Mouse (Mus musculus): Measurements from ENCODE around the gene Gbf1. TPM values are rescaled to one million over a fixed set of nuclear protein-coding genes. Genes with fewer than 3 reads are reported as not detected.

Gbf1 gene
- polyA plus RNA-seq, 1 experiment from 2014 or later: 45.0 TPM

DNA sequence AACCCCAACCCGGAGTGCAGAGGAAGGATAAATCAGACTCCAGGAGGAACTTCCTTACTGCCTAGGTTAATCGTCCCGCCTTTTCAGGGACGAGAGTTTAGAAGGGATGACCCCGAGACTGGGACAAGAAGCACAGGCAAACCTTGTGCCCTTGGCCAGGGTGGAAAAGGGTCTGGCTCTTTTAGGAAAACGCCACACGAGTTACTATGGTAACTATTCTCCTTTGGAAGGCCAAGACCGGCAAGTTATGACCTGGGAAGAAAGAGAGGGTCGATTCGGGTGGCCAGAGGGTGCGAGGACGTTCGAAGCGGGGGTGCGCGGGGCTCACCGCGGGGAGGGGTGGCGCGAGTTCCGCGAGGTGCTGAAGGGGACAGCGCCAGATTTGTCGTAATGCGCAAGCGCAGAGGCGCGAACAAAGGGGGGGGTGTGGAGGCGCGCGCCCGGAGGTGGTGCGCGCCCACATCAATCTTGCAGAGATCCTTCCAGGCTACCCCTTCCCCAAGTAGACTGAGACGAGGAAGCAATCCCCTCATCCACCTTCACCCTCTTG lies 174.5 kb downstream of the Gbf1 start, which contains the start of gene Psd:
Psd (minus strand) TSS at position 401 of the 550 bp plus-strand sequence.
- H3K4me1 ChIP-seq (ENCODE audit: control insufficient read depth in 2 of 2, insufficient read depth in 2 of 2, low read length in 2 of 2): peaks cover 8 to 19% of the 10 kb centered on the region in 2 experiments
- H3K27ac ChIP-seq (replicated peaks in 1 of 2; ENCODE audit: control insufficient read depth in 1 of 2, insufficient read depth in 1 of 2, low read depth in 2 of 2, low read length in 2 of 2): peak within 1 kb of the TSS in 1 of 2 experiments; percentile 69; a peak in 2 of 4 replicates
- H3K9me3 ChIP-seq (ENCODE audit: control insufficient read depth, low read length): no peaks in the 10 kb centered on the region
- ATAC-seq (ENCODE audit: insufficient number of reproducible peaks, insufficient read depth, low FRiP score, low read depth): no peak
- H3K4me3 ChIP-seq (ENCODE audit: control insufficient read depth in 1 of 2, insufficient read depth in 1 of 2, low read depth in 1 of 2, low read length in 2 of 2): peak within 1 kb of the TSS; percentile 64 to 73
- peak within 1 kb of the TSS; percentile 66 for H3K9ac ChIP-seq (ENCODE audit: low read length)
- peak within 1 kb of the TSS; percentile 100 for H3K4me2 ChIP-seq (ENCODE audit: low read length)
- peaks cover 58% of the 10 kb centered on the region for H3K27me3 ChIP-seq (ENCODE audit: control insufficient read depth, insufficient read depth, low read length)
- peaks cover 17% of the 10 kb centered on the region for H3K36me3 ChIP-seq (ENCODE audit: control insufficient read depth, insufficient read depth, low read length)
- 1% methylated on average over 35 of the region's 35 CpGs for WGBS

DNA sequence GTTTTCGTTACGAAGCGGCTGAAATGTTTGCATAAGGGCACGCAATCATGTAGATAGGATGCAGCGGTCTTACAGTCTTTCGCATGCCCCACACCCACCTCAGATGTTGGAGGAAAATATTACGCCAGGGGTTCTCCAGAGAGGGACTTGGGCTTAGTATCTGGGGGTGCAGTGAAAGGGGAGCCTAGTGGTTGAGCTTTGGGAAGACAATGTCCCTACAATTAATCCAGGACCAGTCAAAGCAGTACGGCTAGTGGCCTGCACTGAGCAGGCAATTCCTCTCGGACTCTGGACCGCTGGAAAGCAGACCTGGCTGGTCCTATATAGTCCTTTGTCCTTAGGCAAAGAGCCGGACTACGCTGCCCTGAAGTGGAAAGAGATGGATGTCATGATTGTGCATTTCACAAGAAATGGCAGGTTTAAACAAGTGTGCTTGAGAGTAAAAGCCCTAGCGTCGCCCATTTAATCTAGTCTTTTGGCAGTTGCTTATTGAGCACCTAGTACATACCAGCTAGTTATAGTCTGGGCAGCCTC lies 175.3 kb downstream of the Gbf1 start:
- WGBS: 27% methylated on average over 14 of the region's 14 CpGs
- peak overlapping the region; percentile 64 to 73 for H3K4me3 ChIP-seq (ENCODE audit: control insufficient read depth in 1 of 2, insufficient read depth in 1 of 2, low read depth in 1 of 2, low read length in 2 of 2)
- peaks cover 51% of the 10 kb centered on the region for H3K27me3 ChIP-seq (ENCODE audit: control insufficient read depth, insufficient read depth, low read length)
- no peaks in the 10 kb centered on the region for H3K9me3 ChIP-seq (ENCODE audit: control insufficient read depth, low read length)
- peaks cover 8 to 19% of the 10 kb centered on the region in 2 experiments for H3K4me1 ChIP-seq (ENCODE audit: control insufficient read depth in 2 of 2, insufficient read depth in 2 of 2, low read length in 2 of 2)
- peak overlapping the region in 1 of 2 experiments; percentile 69; a peak in 1 of 4 replicates for H3K27ac ChIP-seq (replicated peaks in 1 of 2; ENCODE audit: control insufficient read depth in 1 of 2, insufficient read depth in 1 of 2, low read depth in 2 of 2, low read length in 2 of 2)
- peak overlapping the region; percentile 100 for H3K4me2 ChIP-seq (ENCODE audit: low read length)
- peaks cover 23% of the 10 kb centered on the region for H3K36me3 ChIP-seq (ENCODE audit: control insufficient read depth, insufficient read depth, low read length)
- H3K9ac ChIP-seq (ENCODE audit: low read length): no peak overlapping the region
- no peak for ATAC-seq (ENCODE audit: insufficient number of reproducible peaks, insufficient read depth, low FRiP score, low read depth)

DNA sequence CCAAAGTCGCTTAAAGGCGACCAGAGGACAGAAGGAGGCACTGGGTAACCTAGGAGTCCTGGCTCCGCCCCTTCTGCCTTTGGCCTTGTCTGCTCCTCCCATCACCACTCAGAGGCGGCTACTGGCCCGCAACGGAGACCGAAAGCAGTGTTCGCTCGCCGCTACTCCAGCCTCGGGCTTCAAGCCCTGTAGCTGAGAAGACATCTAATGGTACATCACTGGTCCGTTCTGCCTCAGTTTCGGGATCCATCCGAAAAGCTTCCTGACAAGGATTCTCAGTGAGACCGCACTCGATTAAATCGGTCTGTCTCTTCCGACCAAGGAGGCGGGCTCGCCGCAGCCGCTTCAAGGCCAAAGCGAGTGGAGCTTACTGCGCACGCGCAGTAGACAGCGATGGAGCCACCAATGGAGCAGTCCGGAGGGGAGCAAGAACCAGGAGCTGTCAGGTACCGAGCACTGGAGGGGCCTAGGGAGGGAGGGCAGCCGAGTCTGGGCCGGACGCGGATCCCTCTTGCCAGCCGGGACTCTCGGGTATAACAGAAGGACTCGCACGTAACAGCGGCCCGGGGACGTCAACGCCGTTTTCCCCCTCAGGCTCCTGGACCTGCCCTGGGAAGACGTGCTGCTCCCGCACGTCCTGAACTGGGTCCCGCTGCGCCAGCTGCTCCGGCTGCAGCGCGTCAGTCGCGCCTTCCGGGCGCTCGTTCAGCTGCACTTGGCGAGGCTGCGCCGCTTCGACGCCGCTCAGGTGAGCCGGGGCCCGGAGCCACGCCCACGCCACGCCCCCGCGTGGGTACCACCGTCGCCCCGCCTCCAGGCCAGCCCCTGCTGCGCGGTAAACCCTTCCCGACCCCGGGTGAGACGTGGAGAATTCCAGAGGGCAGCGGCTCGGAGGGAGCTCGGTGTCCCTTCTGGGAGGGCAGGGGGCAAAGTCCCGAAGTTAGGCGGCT lies 176.0 kb downstream of the Gbf1 start, which contains the start of gene Fbxl15:
Fbxl15 (plus strand) TSS at position 104 of the 950 bp plus-strand sequence.
- H3K4me2 ChIP-seq (ENCODE audit: low read length): peak within 1 kb of the TSS; percentile 100
- H3K27ac ChIP-seq (replicated peaks in 1 of 2; ENCODE audit: control insufficient read depth in 1 of 2, insufficient read depth in 1 of 2, low read depth in 2 of 2, low read length in 2 of 2): peak within 1 kb of the TSS; percentile 69 to 81
- peak; percentile 86 for ATAC-seq (ENCODE audit: insufficient number of reproducible peaks, insufficient read depth, low FRiP score, low read depth)
- H3K27me3 ChIP-seq (ENCODE audit: control insufficient read depth, insufficient read depth, low read length): peaks cover 43% of the 10 kb centered on the region
- H3K36me3 ChIP-seq (ENCODE audit: control insufficient read depth, insufficient read depth, low read length): peaks cover 25% of the 10 kb centered on the region
- peak within 1 kb of the TSS; percentile 66 for H3K9ac ChIP-seq (ENCODE audit: low read length)
- under 1% methylated on average over 81 of the region's 81 CpGs for WGBS
- no peaks in the 10 kb centered on the region for H3K9me3 ChIP-seq (ENCODE audit: control insufficient read depth, low read length)
- H3K4me1 ChIP-seq (ENCODE audit: control insufficient read depth in 2 of 2, insufficient read depth in 2 of 2, low read length in 2 of 2): peaks cover 8 to 19% of the 10 kb centered on the region in 2 experiments
- H3K4me3 ChIP-seq (ENCODE audit: control insufficient read depth in 1 of 2, insufficient read depth in 1 of 2, low read depth in 1 of 2, low read length in 2 of 2): peak within 1 kb of the TSS; percentile 64 to 73

GRCm38 (mm10) chr19:46329031-46329641 lies 176.8 kb downstream of the Gbf1 start:
- WGBS: 2% methylated on average over 54 of the region's 54 CpGs
- H3K4me1 ChIP-seq (ENCODE audit: control insufficient read depth in 2 of 2, insufficient read depth in 2 of 2, low read length in 2 of 2): peaks cover 8 to 19% of the 10 kb centered on the region in 2 experiments
- peaks cover 25% of the 10 kb centered on the region for H3K36me3 ChIP-seq (ENCODE audit: control insufficient read depth, insufficient read depth, low read length)
- ATAC-seq (ENCODE audit: insufficient number of reproducible peaks, insufficient read depth, low FRiP score, low read depth): no peak
- H3K4me3 ChIP-seq (ENCODE audit: control insufficient read depth in 1 of 2, insufficient read depth in 1 of 2, low read depth in 1 of 2, low read length in 2 of 2): peak overlapping the region; percentile 64 to 73
- H3K27ac ChIP-seq (replicated peaks in 1 of 2; ENCODE audit: control insufficient read depth in 1 of 2, insufficient read depth in 1 of 2, low read depth in 2 of 2, low read length in 2 of 2): peak overlapping the region in 1 of 2 experiments; percentile 69; a peak in 2 of 4 replicates
- peak overlapping the region; percentile 100 for H3K4me2 ChIP-seq (ENCODE audit: low read length)
- peak overlapping the region; percentile 66 for H3K9ac ChIP-seq (ENCODE audit: low read length)
- no peaks in the 10 kb centered on the region for H3K9me3 ChIP-seq (ENCODE audit: control insufficient read depth, low read length)
- peaks cover 35% of the 10 kb centered on the region for H3K27me3 ChIP-seq (ENCODE audit: control insufficient read depth, insufficient read depth, low read length)

- no peak overlapping the region for H3K9ac ChIP-seq (ENCODE audit: low read length)
- no peaks in the 10 kb centered on the region for H3K9me3 ChIP-seq (ENCODE audit: control insufficient read depth, low read length)
- no peak overlapping the region for H3K4me3 ChIP-seq (ENCODE audit: control insufficient read depth in 1 of 2, insufficient read depth in 1 of 2, low read depth in 1 of 2, low read length in 2 of 2)
- no peak overlapping the region for H3K27ac ChIP-seq (replicated peaks in 1 of 2; ENCODE audit: control insufficient read depth in 1 of 2, insufficient read depth in 1 of 2, low read depth in 2 of 2, low read length in 2 of 2)
- no peak for ATAC-seq (ENCODE audit: insufficient number of reproducible peaks, insufficient read depth, low FRiP score, low read depth)
- peaks cover 27% of the 10 kb centered on the region for H3K27me3 ChIP-seq (ENCODE audit: control insufficient read depth, insufficient read depth, low read length)
- 6% methylated on average over 16 of the region's 16 CpGs for WGBS
- H3K36me3 ChIP-seq (ENCODE audit: control insufficient read depth, insufficient read depth, low read length): peaks cover 25% of the 10 kb centered on the region
- peak overlapping the region; percentile 100 for H3K4me2 ChIP-seq (ENCODE audit: low read length)
- peaks cover 8 to 19% of the 10 kb centered on the region in 2 experiments for H3K4me1 ChIP-seq (ENCODE audit: control insufficient read depth in 2 of 2, insufficient read depth in 2 of 2, low read length in 2 of 2)
Observed at GRCm38 (mm10) chr19:46329951-46330350, 177.6 kb downstream of the Gbf1 start.

DNA sequence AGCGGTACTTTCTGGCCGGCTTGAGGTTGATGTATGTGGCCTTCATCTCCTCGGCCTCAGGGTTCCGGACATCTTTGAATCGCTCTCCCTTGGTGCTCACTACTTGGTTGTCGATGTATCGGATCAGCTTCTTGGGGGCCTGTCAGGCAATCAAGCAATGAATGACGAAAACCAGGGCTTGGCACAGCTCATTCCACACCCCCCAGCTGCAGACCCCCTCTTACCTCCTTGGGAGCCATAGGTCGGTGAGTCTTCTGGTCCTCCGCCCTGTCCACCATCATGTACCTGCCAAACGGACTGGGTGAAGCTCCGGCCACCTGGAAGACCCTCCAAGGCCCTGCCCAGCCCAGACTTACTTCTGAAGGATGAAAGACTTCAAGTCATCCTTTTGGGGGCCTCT lies 178.4 kb downstream of the Gbf1 start:
- no peak for ATAC-seq (ENCODE audit: insufficient number of reproducible peaks, insufficient read depth, low FRiP score, low read depth)
- Histone ChIP-seq H3K4me3 (ENCODE audit: control insufficient read depth in 1 of 2, insufficient read depth in 1 of 2, low read depth in 1 of 2, low read length in 2 of 2) (no peak overlapping the region), H3K9ac (ENCODE audit: low read length) (no peak overlapping the region), H3K27me3 (ENCODE audit: control insufficient read depth, insufficient read depth, low read length) (peaks cover 20% of the 10 kb centered on the region), H3K9me3 (ENCODE audit: control insufficient read depth, low read length) (no peaks in the 10 kb centered on the region), H3K4me1 (ENCODE audit: control insufficient read depth in 2 of 2, insufficient read depth in 2 of 2, low read length in 2 of 2) (peaks cover 8 to 19% of the 10 kb centered on the region in 2 experiments), H3K4me2 (ENCODE audit: low read length) (no peak overlapping the region), H3K36me3 (ENCODE audit: control insufficient read depth, insufficient read depth, low read length) (peaks cover 25% of the 10 kb centered on the region), H3K27ac (replicated peaks in 1 of 2; ENCODE audit: control insufficient read depth in 1 of 2, insufficient read depth in 1 of 2, low read depth in 2 of 2, low read length in 2 of 2) (no peak overlapping the region)
- 89% methylated on average over 12 of the region's 12 CpGs for WGBS

- H3K36me3 ChIP-seq (ENCODE audit: control insufficient read depth, insufficient read depth, low read length): peaks cover 25% of the 10 kb centered on the region
- H3K9ac ChIP-seq (ENCODE audit: low read length): no peak overlapping the region
- no peak overlapping the region for H3K27ac ChIP-seq (replicated peaks in 1 of 2; ENCODE audit: control insufficient read depth in 1 of 2, insufficient read depth in 1 of 2, low read depth in 2 of 2, low read length in 2 of 2)
- H3K4me2 ChIP-seq (ENCODE audit: low read length): no peak overlapping the region
- peaks cover 13% of the 10 kb centered on the region for H3K27me3 ChIP-seq (ENCODE audit: control insufficient read depth, insufficient read depth, low read length)
- H3K4me3 ChIP-seq (ENCODE audit: control insufficient read depth in 1 of 2, insufficient read depth in 1 of 2, low read depth in 1 of 2, low read length in 2 of 2): no peak overlapping the region
- H3K9me3 ChIP-seq (ENCODE audit: control insufficient read depth, low read length): no peaks in the 10 kb centered on the region
- ATAC-seq (ENCODE audit: insufficient number of reproducible peaks, insufficient read depth, low FRiP score, low read depth): no peak
- H3K4me1 ChIP-seq (ENCODE audit: control insufficient read depth in 2 of 2, insufficient read depth in 2 of 2, low read length in 2 of 2): peaks cover 8 to 19% of the 10 kb centered on the region in 2 experiments
- WGBS: 90% methylated on average over 14 of the region's 14 CpGs
Observed at GRCm38 (mm10) chr19:46331326-46331725, 179.0 kb downstream of the Gbf1 start.

All from heart, embryonic 14.5 days (tissue).